Mouse (Mus musculus) retina, adult 2 months (tissue): ENCODE measurements around the gene Skp1a.
A peak's percentile ranks its signal among the peaks of the same experiment; 100 is the strongest.
"Not testable (repeated sequence)": the region's sequence is repeated elsewhere in the genome, so short reads cannot be mapped to it uniquely, and the experiment has no call there.

Source experiments
- DNase-seq: peaks from one replicate; pipeline ENCODE4 v3.0.0-alpha.2; 2012; ENCODE audit warnings: low read depth, low spot score

Skp1a gene

DNA sequence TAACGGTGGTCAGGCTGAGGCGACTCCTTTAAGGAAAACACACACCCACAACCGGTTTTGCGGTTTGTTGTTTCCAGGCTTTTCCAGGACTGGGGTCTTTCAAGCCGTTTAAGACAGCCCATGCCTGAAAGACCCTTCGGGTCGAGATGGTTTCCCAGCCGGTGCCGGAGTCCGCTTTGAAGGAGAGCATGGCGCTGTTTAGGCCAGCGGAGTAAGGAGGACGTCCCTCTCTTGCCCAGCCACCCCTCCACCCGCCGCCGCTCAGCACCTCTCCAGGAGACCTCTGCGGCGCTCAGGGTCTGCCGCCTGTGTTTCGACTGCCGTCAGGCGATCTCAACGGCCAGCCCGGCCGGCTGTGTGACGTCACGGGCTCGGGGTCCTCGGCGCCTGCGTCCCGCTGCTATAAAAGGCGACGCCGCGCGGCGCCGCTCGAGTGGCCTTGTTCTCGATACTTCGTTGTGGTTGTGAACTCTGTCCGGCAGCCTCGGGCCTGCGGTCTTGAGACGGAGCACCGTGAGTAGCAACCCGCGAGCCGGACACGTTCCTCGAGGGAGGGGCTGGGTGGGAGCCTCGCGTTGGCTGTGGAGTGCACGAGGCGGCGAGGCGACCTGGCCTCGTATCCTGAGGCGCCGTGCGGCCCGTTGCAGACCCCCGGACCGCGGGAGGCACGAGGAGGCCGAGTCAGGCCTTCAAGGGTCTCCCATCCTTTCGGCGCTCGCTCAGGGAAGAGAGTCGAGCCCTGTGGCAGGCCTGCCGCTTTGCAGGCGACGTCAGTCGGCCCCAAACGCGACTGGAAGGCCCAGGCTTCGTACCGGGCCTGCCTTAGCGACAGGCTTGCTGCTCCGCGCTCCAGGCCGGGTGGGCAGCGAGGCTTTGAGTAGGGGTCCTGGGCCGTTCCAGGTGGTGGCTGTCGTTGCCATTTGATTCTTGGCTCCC lies at the start of gene Skp1a:
Gene Skp1a (plus strand): TSS at position 390 of the 936 bp plus-strand sequence.
- peak; percentile 84 for DNase-seq

DNA sequence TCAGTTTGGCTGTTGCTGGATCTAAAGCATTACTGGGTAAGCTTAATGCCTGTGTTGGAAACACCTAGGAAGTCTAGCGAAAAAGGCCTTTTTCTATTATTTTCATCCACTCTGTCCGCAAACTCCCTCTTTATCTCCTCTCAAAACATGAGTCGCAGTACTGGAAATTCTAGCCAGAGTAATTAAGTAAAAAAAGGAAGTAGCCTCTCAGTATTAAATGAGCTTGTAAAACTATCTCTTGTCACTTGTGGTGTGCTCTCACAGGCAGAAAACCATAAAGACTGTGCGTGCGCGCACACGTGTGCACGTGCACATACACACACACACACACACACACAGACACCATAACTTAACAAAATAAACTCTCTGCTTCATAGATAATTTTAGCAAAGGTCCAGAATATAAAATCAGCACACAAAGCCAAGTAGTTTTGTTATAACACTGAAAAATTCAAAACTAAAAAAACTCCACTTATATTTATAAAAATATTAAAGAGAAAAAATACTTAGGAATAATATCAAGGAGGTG lies 35.2 kb upstream of the Skp1a start:
- not testable (repeated sequence) for DNase-seq

DNA sequence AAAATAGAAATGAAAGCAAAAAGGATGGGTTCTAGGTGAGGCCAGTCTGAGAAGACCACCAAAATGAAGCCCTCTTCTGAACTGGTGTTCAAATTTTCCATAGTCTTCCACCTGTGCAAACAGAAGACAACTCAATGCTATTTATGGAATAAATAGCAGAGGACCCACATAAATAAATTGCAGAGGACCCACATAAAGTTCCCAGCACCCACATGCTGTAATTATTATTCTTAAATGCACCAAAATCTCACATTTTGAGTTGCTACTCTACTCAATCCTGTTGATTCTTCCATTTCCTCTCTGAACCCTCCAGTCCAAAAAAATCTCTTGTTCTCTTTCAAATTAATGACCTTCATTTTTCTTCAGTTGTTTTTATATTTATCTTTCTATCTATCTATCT lies 17.9 kb upstream of the Skp1a start, which contains the start of gene Olfr1371:
Gene Olfr1371 (minus strand): TSS at position 101 of the 400 bp plus-strand sequence.
- DNase-seq: no peak

DNA sequence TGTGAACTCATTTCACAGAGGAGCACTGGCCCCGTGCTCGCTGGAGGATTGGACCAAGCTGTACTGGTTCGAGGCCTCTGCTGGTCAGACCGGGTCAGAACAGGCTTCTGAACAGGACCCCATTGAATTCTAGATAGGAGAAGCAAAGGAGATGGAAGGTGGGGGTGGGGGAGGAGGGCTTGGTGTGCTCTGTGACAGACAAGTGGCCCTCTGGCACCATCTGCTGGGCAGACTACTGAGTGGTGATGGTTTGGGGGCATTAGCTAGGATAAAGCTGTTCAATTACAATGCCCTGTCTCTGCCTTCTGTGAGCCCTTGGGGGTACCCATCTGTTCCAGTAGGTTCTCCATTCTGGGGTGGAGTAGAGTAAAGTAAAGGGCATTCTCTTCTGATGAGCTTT lies 11.5 kb upstream of the Skp1a start:
- peak; percentile 49 for DNase-seq

DNA sequence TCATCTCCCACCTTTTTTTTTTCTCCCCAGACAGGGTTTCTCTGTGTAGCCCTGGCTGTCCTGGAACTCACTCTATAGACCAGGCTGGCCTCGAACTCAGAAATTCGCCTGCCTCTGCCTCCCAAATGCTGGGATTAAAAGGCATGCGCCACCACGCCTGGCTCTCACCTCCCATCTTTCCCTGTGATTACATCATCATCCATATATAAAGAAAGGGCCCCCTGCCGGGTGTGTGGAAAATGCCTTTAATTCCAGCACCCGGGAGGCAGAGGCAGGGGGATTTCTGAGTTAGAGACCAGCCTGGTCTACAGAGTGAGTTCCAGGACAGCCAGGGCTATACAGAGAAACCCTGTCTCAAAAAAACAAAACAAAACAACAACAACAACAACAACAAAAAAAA lies 9.9 kb upstream of the Skp1a start:
- not testable (repeated sequence) for DNase-seq

DNA sequence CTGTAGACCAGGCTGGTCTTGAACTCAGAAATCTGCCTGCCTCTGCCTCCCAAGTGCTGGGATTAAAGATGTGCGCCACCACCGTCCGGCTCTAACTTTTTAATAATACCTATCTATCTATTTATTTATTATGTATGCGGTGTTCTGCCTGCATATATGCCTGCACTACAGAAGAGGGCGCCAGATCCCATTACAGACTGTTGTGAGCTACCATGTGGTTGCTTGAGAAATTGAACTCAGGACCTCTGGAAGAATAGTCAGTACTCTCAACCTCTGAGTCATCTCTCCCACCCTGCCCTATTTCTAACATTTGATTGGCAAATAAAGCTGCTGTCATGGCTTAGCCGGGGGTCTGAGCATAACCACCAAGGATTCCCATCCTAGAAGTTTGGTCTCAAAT lies 8.9 kb upstream of the Skp1a start:
- DNase-seq: no peak

DNA sequence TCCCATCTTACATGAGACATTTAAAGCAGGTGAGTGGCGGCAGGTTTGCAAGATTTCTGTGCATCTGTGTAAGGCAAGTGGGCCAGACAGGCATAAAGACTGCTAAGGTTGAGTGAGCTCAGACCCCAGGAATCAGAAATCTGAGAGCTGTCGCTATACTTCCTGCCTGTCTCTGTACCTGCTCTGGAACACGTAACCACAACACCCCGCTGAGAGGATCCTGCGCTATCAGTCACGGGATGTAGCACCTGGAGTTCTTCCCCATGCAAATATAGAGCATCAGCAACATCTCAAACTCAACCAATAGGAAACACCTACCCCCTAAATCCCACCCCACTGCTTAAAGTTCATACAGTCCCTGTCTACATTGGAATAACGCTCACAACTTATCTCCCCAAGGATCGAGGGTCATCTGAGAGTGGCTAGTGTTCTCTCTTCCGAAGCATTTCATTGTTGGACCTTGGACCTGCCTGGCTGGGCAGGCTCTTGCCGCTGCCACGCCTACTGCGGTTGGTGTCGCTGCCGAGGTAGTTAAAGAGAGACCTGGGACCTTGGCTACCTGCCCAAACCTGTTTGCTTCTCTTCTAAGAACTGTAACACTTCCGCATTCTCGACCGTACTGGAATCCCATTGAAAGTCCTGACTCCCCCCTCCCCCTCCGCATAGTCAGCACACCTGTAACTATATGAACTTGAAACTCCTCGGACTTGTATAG lies 7.7 kb upstream of the Skp1a start:
- DNase-seq: no peak

DNA sequence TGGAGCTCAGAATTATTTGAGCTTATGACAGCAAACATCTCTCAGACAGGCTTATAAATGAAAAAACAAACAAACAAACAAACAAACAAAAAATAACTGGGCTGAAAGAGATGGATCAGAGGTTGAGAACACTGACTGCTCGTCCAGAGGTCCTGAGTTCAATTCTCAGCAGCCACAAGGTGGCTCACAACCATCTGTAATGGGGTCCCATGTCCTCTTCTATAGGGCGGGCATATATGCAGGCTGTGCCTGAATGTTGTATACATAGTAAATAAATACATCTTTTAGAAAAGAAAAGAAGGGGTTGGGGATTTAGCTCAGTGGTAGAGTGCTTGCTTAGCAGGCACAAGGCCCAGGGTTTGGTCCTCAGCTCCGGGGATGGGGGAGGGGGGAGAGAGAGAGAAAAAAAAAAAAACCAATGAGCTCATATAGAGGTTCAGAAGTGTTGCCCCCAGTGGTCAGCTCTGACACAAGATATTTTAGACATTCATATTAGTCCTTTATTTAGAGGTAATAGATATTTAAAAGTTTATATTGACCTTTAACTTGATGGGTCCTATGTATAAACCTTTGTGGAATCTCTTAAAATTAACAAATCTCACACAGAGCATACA lies 5.7 kb upstream of the Skp1a start:
- no peak for DNase-seq

DNA sequence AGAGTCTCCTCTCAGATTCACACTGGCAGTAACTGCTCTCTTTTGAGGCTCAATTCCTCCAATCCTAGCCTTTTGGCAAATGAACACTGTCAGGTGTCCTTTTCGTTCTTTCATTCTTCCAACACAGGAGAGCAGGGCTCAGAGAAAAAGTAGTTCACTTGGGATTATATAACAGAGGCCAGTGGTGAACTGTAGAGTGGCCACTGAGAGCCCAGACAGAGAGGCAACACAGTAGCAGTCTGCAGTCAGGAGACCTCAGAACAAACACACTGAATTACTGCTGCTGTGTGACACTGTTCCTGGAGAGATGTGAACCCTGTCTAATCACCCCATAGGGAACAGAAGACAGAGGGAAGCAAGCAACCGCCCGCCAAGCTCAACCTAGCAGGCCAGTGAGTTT lies 4.7 kb upstream of the Skp1a start:
- no peak for DNase-seq

DNA sequence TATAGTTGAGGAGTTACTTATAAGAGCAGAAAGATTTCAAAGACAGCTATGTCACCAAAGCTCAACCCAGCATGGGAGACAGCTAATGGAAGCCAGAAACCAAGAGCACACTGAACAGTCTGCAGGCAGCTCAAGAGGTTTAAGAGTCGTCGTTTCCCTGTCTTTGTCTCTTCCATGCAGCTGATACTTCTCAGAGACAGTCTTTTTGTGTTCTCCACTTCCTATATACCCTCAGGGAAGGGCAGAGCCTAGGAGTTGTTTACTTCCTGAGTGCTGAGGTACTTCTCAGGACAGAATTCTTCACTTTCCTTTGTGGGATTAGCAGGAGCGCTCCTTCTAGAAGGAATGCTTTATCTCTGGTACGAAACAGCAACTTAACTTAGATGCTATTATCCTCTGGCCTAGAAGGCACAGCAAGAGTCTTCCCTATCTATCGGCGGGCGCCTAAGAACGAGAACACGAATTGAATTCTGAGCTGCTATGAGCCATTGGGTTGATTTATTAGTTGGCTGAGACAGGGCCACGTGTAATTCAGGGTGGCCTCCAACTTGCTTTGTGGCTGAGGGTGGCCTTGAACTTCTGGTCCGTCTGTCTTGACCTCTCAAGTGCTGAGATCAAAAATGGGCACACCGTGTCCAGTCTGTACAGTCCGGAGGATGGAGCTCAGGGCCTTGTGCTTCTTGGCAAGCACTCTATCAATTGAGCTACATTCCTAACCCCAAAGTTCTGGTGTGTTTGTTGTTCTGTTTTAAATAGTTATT lies 4.1 kb upstream of the Skp1a start:
- DNase-seq: no peak

DNA sequence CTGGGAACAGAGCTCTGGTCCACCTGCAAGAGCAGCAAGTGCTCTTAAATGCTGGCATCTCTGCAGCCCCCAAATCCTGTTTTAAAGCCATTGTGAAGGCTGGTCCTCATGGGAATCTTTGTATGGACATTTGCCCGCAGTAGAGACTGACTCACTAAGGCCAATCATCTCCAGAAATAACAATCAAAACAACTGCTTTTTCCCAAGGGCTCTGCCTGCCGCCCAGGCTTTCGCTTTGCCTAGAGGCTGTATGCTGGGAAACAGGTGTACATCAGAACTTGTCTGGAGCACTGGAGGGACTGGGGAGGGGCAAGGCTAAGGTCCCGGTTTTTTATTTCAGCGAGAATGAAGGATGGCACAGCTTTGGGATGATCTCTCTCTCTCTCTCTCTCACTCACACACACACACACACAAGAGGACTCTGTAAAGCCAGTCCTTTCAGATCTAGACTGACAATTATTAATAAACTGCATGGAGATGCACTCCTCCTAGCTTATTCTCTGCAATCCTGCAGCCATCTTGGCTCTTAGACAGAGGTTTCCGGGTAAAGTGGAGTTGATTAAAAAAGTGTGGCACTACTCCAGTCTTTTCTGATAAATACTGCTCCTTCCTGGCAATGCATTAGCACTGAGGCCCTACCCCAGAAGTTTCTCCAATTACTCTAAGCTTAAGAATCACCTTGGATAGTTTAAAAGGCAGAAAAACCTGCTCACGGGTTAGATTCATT lies 2.9 kb upstream of the Skp1a start:
- no peak for DNase-seq

DNA sequence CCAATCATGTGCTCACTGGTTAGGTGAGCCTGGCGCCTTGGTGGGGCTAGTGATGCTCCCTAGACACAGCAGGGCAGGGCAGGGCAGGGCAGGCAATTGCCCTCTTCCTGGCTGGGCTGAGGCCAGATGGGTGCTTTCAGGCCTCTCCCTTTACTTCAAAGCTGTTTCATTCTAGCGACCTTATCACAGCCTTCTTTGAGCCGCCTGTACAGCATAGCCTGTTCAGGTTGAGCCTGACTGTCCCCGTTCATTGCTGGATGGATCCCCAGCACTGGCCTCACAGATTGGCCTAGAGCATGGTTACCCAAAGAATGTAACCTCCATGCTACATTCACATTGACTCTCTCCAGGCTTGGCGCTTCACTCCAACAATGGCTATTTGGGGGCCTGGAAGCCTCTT lies 1.1 kb upstream of the Skp1a start:
- no peak for DNase-seq

DNA sequence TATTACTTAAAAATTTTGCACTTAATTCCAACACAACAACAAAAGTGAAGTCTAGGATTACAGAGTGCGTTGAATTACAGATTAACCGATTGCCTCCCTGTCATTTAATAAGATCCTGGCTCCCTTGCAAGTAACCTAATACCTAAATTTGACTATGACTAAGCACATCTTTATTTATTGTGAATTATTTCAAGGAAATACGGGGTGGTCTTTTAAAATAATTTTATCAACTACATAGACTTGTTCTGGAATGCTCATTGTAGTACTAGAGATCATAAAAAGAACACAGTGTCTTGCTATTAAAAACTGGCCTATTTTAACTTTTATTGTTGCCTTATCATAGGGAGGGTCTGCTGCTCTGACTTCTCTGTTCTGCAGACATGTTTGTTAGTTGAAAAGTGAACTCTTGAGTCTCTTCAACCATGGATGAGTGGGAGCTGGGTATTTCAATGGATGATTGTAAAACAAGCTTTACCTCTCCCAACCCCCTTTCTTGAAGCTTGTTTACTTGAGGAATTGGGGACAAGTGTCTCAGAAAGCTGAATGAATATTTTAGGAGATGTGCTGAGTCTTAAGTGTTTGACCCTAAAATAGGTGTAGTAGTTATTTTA lies 1.4 kb downstream of the Skp1a start:
- no peak for DNase-seq

DNA sequence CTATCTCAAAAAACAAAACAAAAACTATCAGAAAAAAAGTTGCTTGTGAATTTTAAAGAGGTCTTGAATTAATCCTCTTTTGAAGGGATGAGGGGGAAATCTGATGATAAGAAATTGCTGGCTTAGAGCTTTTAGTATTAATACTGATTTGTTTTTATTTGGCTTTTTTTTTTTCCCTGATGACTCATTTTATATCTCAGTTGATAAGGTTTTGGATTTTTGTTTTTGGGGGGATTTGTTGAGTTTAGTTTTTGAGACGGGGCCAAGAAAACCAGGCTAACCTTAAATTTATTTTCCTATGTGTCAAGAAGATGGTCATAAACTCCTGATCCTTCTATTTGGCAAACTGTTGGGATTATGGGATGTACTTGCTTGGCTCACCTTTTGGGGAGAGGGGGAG lies 2.1 kb downstream of the Skp1a start:
- no peak for DNase-seq

DNA sequence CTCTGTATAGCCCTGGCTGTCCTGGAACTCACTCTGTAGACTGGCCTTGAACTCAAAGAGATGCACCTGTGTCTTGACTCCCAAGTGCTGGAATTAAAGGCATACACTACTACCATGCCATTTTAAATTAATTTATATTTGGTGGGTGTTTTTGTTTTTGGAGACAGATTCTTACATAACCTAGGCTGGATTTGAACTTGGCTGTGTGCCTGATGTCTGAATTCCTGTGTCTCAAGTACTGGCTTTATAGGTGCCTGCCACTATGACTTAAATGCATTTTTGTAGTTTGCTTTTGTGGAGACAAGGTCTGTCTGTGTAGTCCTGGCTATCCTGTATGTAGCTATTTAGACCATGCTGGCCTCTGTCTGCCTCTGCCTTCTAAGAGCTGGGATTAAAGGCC lies 2.7 kb downstream of the Skp1a start:
- DNase-seq: no peak

DNA sequence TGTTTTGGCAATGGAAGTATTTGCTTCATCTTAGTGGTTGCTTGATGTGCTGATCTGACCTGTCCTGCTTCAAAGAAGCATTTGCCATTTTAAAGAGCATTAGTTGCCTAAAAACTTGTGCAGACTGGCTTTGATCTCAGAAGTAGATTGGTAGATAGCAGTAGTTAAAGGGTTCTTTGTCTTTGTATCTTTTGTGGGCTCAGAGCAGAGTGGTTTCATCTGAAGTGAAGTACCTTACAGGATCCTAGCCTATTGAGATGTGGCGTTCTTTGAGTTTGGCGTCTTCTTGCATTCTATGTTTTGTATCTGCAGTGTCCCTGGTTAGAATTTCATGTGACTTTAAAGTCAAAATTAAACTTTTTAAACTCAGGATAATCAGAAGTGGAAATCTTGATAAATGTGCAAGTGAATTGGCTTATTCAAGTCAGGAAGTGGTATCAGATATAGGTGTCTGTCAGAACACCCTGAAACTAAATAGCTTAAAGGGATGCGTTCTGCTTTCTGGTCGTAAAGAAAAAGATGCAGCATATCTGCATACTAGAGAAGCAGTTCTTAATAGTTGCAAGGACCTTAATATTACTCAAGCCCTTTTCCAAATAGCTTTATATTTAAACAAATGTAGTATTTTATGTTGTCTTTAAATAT lies 9.2 kb downstream of the Skp1a start:
- DNase-seq: no peak

DNA sequence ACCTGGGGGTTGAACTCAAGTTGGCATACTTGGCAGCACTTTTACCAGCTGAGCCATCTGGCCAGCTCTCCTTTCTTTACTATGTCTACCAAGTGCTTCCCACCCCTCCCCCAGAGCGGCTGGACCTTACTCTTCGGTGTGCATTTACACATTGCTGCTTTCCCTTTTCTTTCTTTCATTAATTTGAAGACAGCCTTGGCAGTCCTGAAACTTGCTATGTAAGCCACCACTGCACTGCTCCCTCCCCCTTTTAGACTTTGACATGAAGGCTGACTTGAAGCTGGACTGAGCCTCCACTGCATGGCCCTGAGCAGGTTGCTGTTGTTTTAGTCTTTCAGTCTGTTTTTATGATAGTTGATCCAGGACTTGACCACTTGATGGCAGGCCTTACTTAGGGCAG lies 17.7 kb downstream of the Skp1a start:
- DNase-seq: no peak

DNA sequence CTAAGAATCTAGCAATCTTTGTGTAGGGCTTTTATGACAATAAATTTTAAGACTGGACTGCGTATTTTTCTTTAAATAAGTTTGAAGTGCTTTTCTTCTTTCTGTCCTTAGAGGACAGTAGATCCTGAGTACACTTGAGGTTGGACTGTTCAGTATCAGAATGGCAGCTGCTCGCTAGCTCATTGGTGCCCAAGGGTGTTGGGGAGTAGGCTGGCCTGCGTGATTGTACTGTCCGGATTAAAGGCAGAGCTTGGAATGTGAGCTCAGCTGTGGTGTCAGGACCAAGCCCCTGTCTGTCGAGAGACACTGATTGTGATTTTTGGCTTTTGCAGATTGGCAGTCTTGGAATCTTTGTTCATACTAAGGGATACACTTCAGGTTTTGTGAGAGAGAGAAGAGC lies 20.0 kb downstream of the Skp1a start:
- DNase-seq: no peak

DNA sequence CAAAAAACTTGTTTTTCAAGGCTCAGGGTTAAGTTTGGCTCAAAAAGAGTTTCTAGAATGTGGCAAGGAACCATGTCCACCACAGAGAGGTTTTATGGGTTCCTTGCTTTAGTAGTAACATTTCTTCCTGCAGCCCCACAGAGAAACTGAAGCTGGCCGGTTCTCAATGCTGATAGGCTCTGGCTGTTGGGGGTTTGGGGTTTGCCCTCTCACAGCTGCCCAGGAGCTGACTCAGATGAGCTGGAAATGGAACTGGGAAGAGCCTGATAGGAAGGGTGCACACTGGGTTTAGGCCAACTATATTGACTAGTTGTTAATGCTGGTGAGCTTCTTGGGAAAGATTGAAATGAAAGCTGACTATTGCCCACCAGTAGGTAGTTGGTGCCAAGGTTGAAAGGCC lies 20.9 kb downstream of the Skp1a start:
- DNase-seq: no peak
